Mouse (Mus musculus) myocyte (in vitro differentiated cells): ENCODE data around the gene Fbxo34.

Experiments
- CEBPB ChIP-seq: IDR thresholded peaks from 2 replicates; pipeline ENCODE4 v1.6.1; 2011; ENCODE audit warnings: mild to moderate bottlenecking, moderate library complexity; ENCODE audit not compliant: poor library complexity, insufficient read depth, severe bottlenecking
- E2F4 ChIP-seq: IDR thresholded peaks from one replicate; pipeline ENCODE4 v1.6.1; 2011; ENCODE audit warnings: mild to moderate bottlenecking, control low read depth, moderate library complexity; ENCODE audit not compliant: insufficient read depth
- MAX ChIP-seq: IDR thresholded peaks from one replicate; pipeline ENCODE4 v1.6.1; 2011; ENCODE audit warnings: low read depth, mild to moderate bottlenecking, control low read depth
- POLR2A ChIP-seq: IDR thresholded peaks from one replicate; pipeline ENCODE4 v1.6.1; 2011; ENCODE audit warnings: low read depth, mild to moderate bottlenecking, control low read depth, moderate library complexity; ENCODE audit not compliant: insufficient read length
- POLR2AphosphoS2 ChIP-seq: IDR thresholded peaks from one replicate; pipeline ENCODE4 v1.6.1; 2011; ENCODE audit warnings: low read depth, control low read depth; ENCODE audit not compliant: insufficient read length
- TCF12 ChIP-seq: IDR thresholded peaks from one replicate; pipeline ENCODE4 v1.6.1; 2011; ENCODE audit warnings: mild to moderate bottlenecking, control low read depth; ENCODE audit not compliant: poor library complexity, insufficient read depth, severe bottlenecking
- TCF3 ChIP-seq: IDR thresholded peaks from one replicate; pipeline ENCODE4 v1.6.1; 2011; ENCODE audit warnings: low read depth, control low read depth; ENCODE audit not compliant: insufficient read length
- USF1 ChIP-seq: IDR thresholded peaks from one replicate; pipeline ENCODE4 v1.6.1; 2011; ENCODE audit warnings: low read depth, mild to moderate bottlenecking, control low read depth, moderate library complexity

- TF ChIP-seq MAX: no peak
- TF ChIP-seq POLR2AphosphoS2: no peak
- no peak for TF ChIP-seq USF1
- no peak for TF ChIP-seq CEBPB
- no peak for TF ChIP-seq POLR2A
- TF ChIP-seq TCF3: no peak
- no peak for TF ChIP-seq E2F4
- no peak for TF ChIP-seq TCF12
These were observed 45.7 kb downstream of the Fbxo34 start for GRCm38 (mm10) chr14:47495951-47496350.
